Mouse (Mus musculus) adrenal gland (tissue): ENCODE data around the gene Banf2.

Experiments
- intact Hi-C: fragments of 180-260 bp; cut with DNase I; formaldehyde crosslinking; loops from one replicate; pipeline ENCODE4 v1.15.1; 2025
- long read RNA-seq, 2 experiments: library from polyadenylated mRNA; unstranded; transcript quantifications; one replicate each; pipeline ENCODE4 v2.0.0; 2020; ENCODE audit warnings: borderline replicate concordance in 1 of 2; ENCODE audit not compliant: insufficient replicate concordance in 1 of 2

The Banf2 gene
- long read RNA-seq, experiment 1, result 0 reads
- long read RNA-seq, experiment 2, partial matches to known transcripts, result 0 of 1 reads
- long read RNA-seq, experiment 2, other reads (novel, unspliced or antisense), result 1 of 1 reads

- intact Hi-C loops, result no loop called here
Measured at GRCm38 (mm10) chr2:144032664-144033063, at the start of gene Banf2. Banf2 (plus strand) TSS chr2:144033059.

- intact Hi-C loops, result loop anchor here (5.0 to 10.0 kb wide), 2 partner anchors 116 to 231 kb away; no protein-coding TSS in a partner anchor
Measured at GRCm38 (mm10) chr2:143983482-143983881, 49.4 kb upstream of the Banf2 start.

GRCm38 (mm10) chr2:143987485-143987884 lies 45.4 kb upstream of the Banf2 start:
- intact Hi-C loops, result loop anchor here (10.0 kb wide), 1 partner anchor 227 kb away; no protein-coding TSS in a partner anchor

DNA sequence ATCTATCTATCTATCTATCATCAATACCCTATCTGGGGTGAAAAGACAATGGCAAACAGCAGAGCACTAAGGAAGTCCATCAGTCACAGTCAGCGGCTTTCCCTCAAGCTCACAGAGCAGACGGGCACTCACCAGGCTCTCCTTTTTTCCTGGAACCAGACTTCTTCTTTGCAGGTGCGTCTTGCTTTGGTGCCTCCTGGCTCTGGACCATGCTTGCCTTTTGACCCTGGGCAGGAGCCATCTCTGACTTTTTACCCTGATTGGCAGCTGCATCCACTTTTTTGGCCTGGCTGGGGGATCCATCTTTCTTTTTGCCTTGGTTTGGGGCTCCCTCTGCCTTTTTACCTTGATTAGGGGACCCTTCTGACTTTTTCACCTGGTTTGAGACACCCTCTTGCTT lies 44.8 kb upstream of the Banf2 start:
- intact Hi-C loops, result loop anchor here (10.0 kb wide), 1 partner anchor 227 kb away; no protein-coding TSS in a partner anchor

GRCm38 (mm10) chr2:143990997-143991396 lies 41.9 kb upstream of the Banf2 start:
- intact Hi-C loops, result no loop called here

GRCm38 (mm10) chr2:143991964-143992672 lies 40.7 kb upstream of the Banf2 start:
- intact Hi-C loops, result no loop called here

DNA sequence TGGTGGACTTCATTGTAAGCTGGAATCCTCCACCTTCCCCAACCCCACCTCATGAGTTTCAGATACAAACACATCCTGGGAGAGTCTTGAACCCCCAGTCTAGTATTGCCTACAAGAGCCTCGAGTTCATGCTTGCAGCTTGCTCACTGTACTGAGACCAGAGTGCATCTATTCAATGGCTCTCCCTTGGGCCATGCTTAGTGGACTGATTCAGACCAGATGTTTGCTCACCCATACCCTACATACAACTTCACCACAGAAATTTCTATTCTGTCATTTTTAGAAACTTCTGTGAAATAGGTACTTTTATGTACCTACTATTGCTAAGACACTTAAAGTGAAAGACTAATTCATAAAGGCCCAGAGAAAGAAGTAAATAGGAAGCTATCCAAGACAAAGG lies 39.9 kb upstream of the Banf2 start:
- intact Hi-C loops, result no loop called here

DNA sequence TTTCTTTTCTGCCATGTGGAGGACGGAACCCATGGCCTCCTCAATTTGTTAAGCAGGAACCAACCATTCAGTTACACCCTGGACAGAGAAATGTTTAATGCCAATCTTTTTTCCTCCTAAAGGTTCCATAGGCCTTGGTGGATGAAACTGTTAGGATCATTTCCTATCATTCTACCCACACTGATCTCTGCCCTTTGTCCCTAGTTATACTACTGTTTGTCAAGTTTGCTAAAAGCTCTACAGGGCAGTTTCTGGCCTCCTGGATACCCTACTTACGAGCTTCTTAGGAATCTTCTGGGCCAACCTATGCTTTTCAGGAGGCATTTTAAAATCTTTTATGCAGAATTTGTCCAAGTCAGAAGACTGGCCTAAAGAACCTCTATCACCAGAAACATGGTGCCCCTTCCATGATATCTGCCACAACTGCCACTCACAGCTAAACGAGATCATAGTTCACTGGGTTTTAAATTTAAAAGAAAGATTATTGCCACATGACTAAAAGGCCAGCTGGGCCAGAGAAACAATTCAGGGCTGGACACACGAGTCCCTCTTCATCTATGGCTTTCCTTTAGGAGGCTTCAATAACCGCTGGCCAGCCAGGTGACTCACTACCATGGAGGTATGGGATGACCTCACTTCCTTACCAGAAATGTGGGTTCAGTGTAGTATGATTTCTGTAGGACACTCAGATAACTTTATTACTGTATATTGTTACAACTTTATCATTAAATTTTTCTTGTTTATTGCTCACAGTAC lies 30.5 kb upstream of the Banf2 start:
- intact Hi-C loops, result no loop called here

DNA sequence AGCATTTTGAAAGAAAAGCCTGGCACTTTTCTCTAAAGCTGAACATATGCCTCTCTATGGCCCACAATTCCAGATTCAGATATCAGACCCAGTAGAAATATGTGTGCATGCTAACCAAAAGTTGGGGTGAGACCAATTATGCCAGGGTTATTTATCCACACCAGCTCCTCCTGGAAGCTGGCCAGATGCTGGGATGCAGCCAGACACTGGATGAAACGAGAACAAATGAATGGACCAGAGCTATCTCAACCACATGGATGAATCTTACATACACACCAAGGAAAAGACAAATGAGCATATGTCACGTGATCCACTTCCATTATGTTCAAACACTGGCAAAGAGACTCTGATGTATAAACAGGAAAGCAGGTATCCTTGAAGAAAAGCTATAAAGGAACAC lies 29.3 kb upstream of the Banf2 start:
- intact Hi-C loops, result no loop called here

- intact Hi-C loops, result loop anchor here (5.0 kb wide), 1 partner anchor 83 kb away; no protein-coding TSS in a partner anchor
Measured at GRCm38 (mm10) chr2:144005166-144005955, 27.5 kb upstream of the Banf2 start.

DNA sequence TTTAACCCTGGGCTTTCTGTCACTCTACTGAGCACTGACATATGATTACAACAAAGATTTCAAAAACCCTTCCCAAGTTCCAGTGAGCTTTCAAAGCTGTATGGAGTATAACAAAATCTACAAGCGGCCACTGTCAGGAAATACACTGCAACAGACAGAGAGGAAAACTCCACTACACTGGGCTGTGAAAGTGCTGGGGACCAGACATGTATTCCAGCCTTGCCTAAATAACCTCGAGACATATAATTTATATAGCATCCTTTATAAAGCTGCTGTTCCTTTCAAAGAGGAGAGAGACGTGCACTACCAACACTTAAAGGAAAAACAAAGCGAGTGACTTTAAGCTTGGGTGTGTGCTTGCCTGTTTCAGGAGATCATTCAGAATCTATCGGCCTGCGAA lies 26.2 kb upstream of the Banf2 start:
- intact Hi-C loops, result loop anchor here (5.0 kb wide), 1 partner anchor 84 kb away; no protein-coding TSS in a partner anchor

DNA sequence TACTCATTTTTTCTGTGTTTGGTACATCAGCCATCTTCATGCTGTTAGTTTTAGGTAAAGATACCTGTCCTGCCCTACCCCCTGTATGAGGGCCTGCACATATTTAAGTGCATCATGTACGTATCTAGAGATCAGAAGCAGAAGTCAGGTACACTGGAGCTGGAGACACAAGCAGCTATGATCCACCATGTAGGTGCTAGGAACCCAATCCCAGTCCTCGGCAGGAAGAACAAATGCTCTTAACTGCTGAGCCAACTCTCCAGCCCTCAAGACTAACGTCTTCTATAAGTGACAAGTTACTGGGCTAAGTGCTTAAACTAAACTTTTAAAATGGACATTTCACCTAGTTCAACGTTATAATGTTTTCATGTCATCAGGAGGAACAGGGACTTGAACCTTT lies 25.6 kb upstream of the Banf2 start:
- intact Hi-C loops, result loop anchor here (5.0 kb wide), 1 partner anchor 85 kb away; no protein-coding TSS in a partner anchor

DNA sequence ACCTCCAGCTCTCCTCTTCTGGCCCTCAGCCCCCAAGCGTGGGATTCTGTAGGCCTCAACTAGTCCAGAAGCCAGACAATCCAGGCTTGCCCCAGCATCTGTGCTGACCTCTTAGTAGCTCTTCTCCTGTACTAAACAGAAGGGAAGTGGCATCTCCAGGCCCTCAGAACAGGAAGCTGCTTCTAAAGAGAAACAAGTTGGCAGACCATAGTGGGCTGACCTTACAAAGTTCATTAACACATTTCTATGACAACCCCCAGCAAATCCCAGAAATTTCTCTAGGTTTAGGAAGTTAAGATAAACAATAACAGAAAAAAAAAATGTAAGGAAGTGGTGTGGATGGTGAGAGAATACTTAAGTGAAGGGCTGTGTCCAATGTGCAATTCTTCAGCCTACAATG lies 23.8 kb upstream of the Banf2 start:
- intact Hi-C loops, result loop anchor here (5.0 kb wide), 1 partner anchor 87 kb away; no protein-coding TSS in a partner anchor

- intact Hi-C loops, result loop anchor here (5.0 to 10.0 kb wide), 3 partner anchors 87 to 208 kb away; no protein-coding TSS in a partner anchor
Measured at GRCm38 (mm10) chr2:144009551-144010281, 23.1 kb upstream of the Banf2 start.

- intact Hi-C loops, result loop anchor here (5.0 to 10.0 kb wide), 2 partner anchors 154 to 207 kb away; no protein-coding TSS in a partner anchor
Measured at GRCm38 (mm10) chr2:144010282-144011044, 22.4 kb upstream of the Banf2 start.

DNA sequence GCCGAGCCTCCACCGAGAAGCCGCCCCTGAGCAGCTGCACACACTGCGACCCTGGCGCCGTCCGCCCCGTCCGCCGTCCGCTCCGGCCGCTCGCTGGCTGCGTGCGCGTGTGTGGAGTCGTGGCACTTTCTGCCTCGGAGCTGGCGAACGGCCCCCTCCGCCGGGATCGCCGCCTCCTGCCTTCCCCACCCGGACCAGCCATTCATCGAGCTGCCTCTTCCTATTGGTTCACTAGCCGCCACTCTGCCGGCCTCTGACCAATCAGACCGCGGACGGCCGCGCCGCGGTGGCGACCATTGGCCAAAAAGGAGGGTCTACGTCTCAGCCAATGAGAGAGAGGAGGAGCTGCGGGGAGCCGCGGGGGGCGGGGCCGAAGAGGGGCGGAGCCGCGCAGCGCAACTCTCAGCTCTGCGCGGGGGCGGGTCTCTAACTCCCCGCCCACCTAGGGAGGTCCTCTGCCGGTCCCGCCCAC lies 21.7 kb upstream of the Banf2 start, which contains the start of gene Rrbp1:
Gene Rrbp1 (minus strand): TSS at position 184 of the 472 bp plus-strand sequence.
- intact Hi-C loops, result loop anchor here (5.0 to 10.0 kb wide), 2 partner anchors 154 to 206 kb away; no protein-coding TSS in a partner anchor

DNA sequence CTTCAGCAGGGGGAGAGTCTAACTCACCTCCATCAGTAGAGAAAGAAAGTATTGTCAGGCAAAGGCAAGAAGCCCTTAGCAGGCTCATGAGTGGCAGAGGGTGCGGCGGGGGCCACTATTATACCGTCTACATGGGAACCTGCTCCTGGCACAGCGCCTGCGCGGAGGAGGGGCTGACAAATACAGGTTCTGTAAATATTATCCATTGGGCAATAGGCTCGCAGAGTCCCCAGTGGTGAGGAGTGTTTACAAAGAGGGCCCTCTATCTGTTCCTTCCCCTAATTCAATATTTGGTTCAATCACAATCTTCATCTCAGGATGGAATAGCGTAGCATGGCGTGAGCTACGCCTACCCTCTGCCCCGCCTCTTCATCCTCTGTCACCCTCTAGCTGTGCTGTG lies 18.8 kb upstream of the Banf2 start:
- intact Hi-C loops, result loop anchor here (5.0 to 10.0 kb wide), 2 partner anchors 151 to 203 kb away; no protein-coding TSS in a partner anchor

DNA sequence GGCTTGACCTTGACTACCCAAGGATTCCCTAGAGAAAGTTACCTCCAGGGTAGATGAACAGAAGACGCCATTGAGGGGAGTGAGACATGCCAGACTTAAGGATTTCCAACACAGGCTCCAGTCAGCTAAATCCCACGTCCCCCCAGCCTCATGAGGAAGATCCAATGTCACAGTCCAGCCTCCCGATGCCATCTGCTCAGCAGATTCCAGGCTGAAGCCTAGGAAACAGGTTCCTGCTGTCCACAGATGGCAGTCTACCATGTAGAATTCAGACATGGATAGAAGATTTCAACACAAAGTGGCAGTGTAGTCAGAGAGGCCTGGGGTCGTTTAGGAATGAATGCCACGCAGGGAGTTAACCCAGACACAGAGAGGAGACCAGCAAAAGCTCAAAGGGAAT lies 18.4 kb upstream of the Banf2 start:
- intact Hi-C loops, result loop anchor here (5.0 to 10.0 kb wide), 2 partner anchors 150 to 203 kb away; no protein-coding TSS in a partner anchor

DNA sequence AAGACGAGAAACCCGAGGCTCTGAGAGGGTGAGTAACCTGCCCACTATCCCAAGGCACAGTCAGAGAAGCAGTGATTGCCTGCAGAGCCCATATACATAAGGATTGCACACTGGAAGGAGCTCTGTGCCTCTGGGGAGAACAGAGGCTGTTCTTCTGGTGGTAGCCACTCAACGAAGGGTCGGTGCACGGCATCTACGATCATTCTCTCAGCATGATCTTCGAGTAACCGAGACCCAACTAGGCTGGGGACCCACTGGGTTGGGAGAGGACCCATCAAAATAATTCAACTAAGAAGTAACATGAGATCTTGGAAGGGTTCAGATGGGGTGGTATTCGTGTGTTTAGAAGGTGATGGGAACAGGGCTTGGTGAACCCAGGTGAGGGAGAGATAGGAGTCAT lies 17.0 kb upstream of the Banf2 start:
- intact Hi-C loops, result loop anchor here (10.0 kb wide), 1 partner anchor 149 kb away; no protein-coding TSS in a partner anchor
